Mouse (Mus musculus): ENCODE measurements around the gene Suz12. TPM values are rescaled to one million over a fixed set of nuclear protein-coding genes. Genes with fewer than 3 reads are reported as not detected.
A peak's percentile ranks its signal among the peaks of the same experiment; 100 is the strongest.
"Not testable (repeated sequence)": the region's sequence is repeated elsewhere in the genome, so short reads cannot be mapped to it uniquely, and the experiment has no call there.

Suz12 gene
- polyA plus RNA-seq, 1 experiment from 2014 or later, result 36.5 TPM

- H3K27ac ChIP-seq (ENCODE audit: low read depth, low read length), result no peak overlapping the region
- 0 out of 2 replicates have a peak, but pooled peaks cover 5% of the 10 kb centered on the region for H3K4me1 ChIP-seq (ENCODE audit: control insufficient read depth, insufficient read depth, low read length)
- no peak overlapping the region for H3K9ac ChIP-seq (ENCODE audit: low read depth, low read length)
- no peaks in the 10 kb centered on the region for H3K9me3 ChIP-seq (ENCODE audit: control insufficient read depth, low read length)
- ATAC-seq (ENCODE audit: low FRiP score, low TSS enrichment), result no peak
- no peaks in the 10 kb centered on the region for H3K36me3 ChIP-seq (ENCODE audit: control insufficient read depth, insufficient read depth, low read length)
- H3K4me2 ChIP-seq (replicated peaks; ENCODE audit: low read depth, low read length), result no peak overlapping the region
- no peaks in the 10 kb centered on the region for H3K27me3 ChIP-seq (ENCODE audit: control insufficient read depth, insufficient read depth, low read length)
- 39% methylated on average over 8 of the region's 8 CpGs for WGBS
- no peak overlapping the region for H3K4me3 ChIP-seq (ENCODE audit: low read length)
Measured at GRCm38 (mm10) chr11:79965896-79966295, 27.0 kb upstream of the Suz12 start.

- no peak for ATAC-seq (ENCODE audit: low FRiP score, low TSS enrichment)
- no peak overlapping the region for H3K27ac ChIP-seq (ENCODE audit: low read depth, low read length)
- no peaks in the 10 kb centered on the region for H3K4me1 ChIP-seq (ENCODE audit: control insufficient read depth, insufficient read depth, low read length)
- no peak overlapping the region for H3K4me2 ChIP-seq (replicated peaks; ENCODE audit: low read depth, low read length)
- H3K9ac ChIP-seq (ENCODE audit: low read depth, low read length), result no peak overlapping the region
- no peak overlapping the region for H3K4me3 ChIP-seq (ENCODE audit: low read length)
- H3K36me3 ChIP-seq (ENCODE audit: control insufficient read depth, insufficient read depth, low read length), result no peaks in the 10 kb centered on the region
- H3K9me3 ChIP-seq (ENCODE audit: control insufficient read depth, low read length), result no peaks in the 10 kb centered on the region
- peaks cover 2% of the 10 kb centered on the region; the same call in 1 of the 2 replicates for H3K27me3 ChIP-seq (ENCODE audit: control insufficient read depth, insufficient read depth, low read length)
- WGBS, result 65% methylated on average over 10 of the region's 10 CpGs
Measured at GRCm38 (mm10) chr11:79967752-79968151, 25.2 kb upstream of the Suz12 start.

GRCm38 (mm10) chr11:79973133-79973532 is 19.8 kb upstream of the Suz12 start:
- no peaks in the 10 kb centered on the region for H3K9me3 ChIP-seq (ENCODE audit: control insufficient read depth, low read length)
- H3K9ac ChIP-seq (ENCODE audit: low read depth, low read length), result no peak overlapping the region
- H3K27ac ChIP-seq (ENCODE audit: low read depth, low read length), result no peak overlapping the region
- peak overlapping the region; percentile 85 for H3K4me2 ChIP-seq (replicated peaks; ENCODE audit: low read depth, low read length)
- 13% methylated on average over 8 of the region's 8 CpGs for WGBS
- peaks cover 24% of the 10 kb centered on the region; the same call in 1 of the 2 replicates for H3K27me3 ChIP-seq (ENCODE audit: control insufficient read depth, insufficient read depth, low read length)
- peak overlapping the region; percentile 45 for H3K4me3 ChIP-seq (ENCODE audit: low read length)
- H3K36me3 ChIP-seq (ENCODE audit: control insufficient read depth, insufficient read depth, low read length), result no peaks in the 10 kb centered on the region
- no peak for ATAC-seq (ENCODE audit: low FRiP score, low TSS enrichment)
- 0 out of 2 replicates have a peak, but pooled peaks cover 3% of the 10 kb centered on the region for H3K4me1 ChIP-seq (ENCODE audit: control insufficient read depth, insufficient read depth, low read length)

GRCm38 (mm10) chr11:79973626-79974476 is 19.1 kb upstream of the Suz12 start:
- WGBS, result 1% methylated on average over 41 of the region's 41 CpGs
- 0 out of 2 replicates have a peak, but pooled peaks have one; percentile 39 for ATAC-seq (ENCODE audit: low FRiP score, low TSS enrichment)
- H3K36me3 ChIP-seq (ENCODE audit: control insufficient read depth, insufficient read depth, low read length), result no peaks in the 10 kb centered on the region
- H3K9ac ChIP-seq (ENCODE audit: low read depth, low read length), result peak overlapping the region; percentile 36
- no peaks in the 10 kb centered on the region for H3K9me3 ChIP-seq (ENCODE audit: control insufficient read depth, low read length)
- peak overlapping the region; percentile 85 for H3K4me2 ChIP-seq (replicated peaks; ENCODE audit: low read depth, low read length)
- H3K4me3 ChIP-seq (ENCODE audit: low read length), result peak overlapping the region; percentile 45
- peaks cover 24% of the 10 kb centered on the region; the same call in 1 of the 2 replicates for H3K27me3 ChIP-seq (ENCODE audit: control insufficient read depth, insufficient read depth, low read length)
- no peak overlapping the region for H3K27ac ChIP-seq (ENCODE audit: low read depth, low read length)
- H3K4me1 ChIP-seq (ENCODE audit: control insufficient read depth, insufficient read depth, low read length), result 0 out of 2 replicates have a peak, but pooled peaks cover 3% of the 10 kb centered on the region

- Histone ChIP-seq H3K27me3 (ENCODE audit: control insufficient read depth, insufficient read depth, low read length) (peaks cover 24% of the 10 kb centered on the region; the same call in 1 of the 2 replicates), H3K9ac (ENCODE audit: low read depth, low read length) (no peak overlapping the region), H3K4me2 (replicated peaks; ENCODE audit: low read depth, low read length) (no peak overlapping the region), H3K4me1 (ENCODE audit: control insufficient read depth, insufficient read depth, low read length) (0 out of 2 replicates have a peak, but pooled peaks cover 3% of the 10 kb centered on the region), H3K4me3 (ENCODE audit: low read length) (no peak overlapping the region), H3K36me3 (ENCODE audit: control insufficient read depth, insufficient read depth, low read length) (no peaks in the 10 kb centered on the region), H3K9me3 (ENCODE audit: control insufficient read depth, low read length) (no peaks in the 10 kb centered on the region), H3K27ac (ENCODE audit: low read depth, low read length) (no peak overlapping the region)
- WGBS, result 68% methylated on average over 2 of the region's 2 CpGs
- ATAC-seq (ENCODE audit: low FRiP score, low TSS enrichment), result no peak
Measured at GRCm38 (mm10) chr11:79975377-79975776, 17.5 kb upstream of the Suz12 start.

GRCm38 (mm10) chr11:79976222-79976621 is 16.7 kb upstream of the Suz12 start:
- ATAC-seq (ENCODE audit: low FRiP score, low TSS enrichment), result no peak
- H3K27ac ChIP-seq (ENCODE audit: low read depth, low read length), result no peak overlapping the region
- WGBS, result 94% methylated on average over 1 of the region's 1 CpGs
- no peak overlapping the region for H3K9ac ChIP-seq (ENCODE audit: low read depth, low read length)
- peaks cover 24% of the 10 kb centered on the region; the same call in 1 of the 2 replicates for H3K27me3 ChIP-seq (ENCODE audit: control insufficient read depth, insufficient read depth, low read length)
- no peak overlapping the region for H3K4me2 ChIP-seq (replicated peaks; ENCODE audit: low read depth, low read length)
- 0 out of 2 replicates have a peak, but pooled peaks cover 3% of the 10 kb centered on the region for H3K4me1 ChIP-seq (ENCODE audit: control insufficient read depth, insufficient read depth, low read length)
- no peaks in the 10 kb centered on the region for H3K9me3 ChIP-seq (ENCODE audit: control insufficient read depth, low read length)
- H3K36me3 ChIP-seq (ENCODE audit: control insufficient read depth, insufficient read depth, low read length), result no peaks in the 10 kb centered on the region
- H3K4me3 ChIP-seq (ENCODE audit: low read length), result no peak overlapping the region

- H3K4me2 ChIP-seq (replicated peaks; ENCODE audit: low read depth, low read length); H3K4me3 ChIP-seq (ENCODE audit: low read length); H3K27ac ChIP-seq (ENCODE audit: low read depth, low read length); H3K9me3 ChIP-seq (ENCODE audit: control insufficient read depth, low read length); H3K4me1 ChIP-seq (ENCODE audit: control insufficient read depth, insufficient read depth, low read length); ATAC-seq (ENCODE audit: low FRiP score, low TSS enrichment); H3K36me3 ChIP-seq (ENCODE audit: control insufficient read depth, insufficient read depth, low read length); H3K9ac ChIP-seq (ENCODE audit: low read depth, low read length): not testable (repeated sequence)
- WGBS, result 79% methylated on average over 6 of the region's 6 CpGs
- peaks cover 24% of the 10 kb centered on the region; the same call in 1 of the 2 replicates for H3K27me3 ChIP-seq (ENCODE audit: control insufficient read depth, insufficient read depth, low read length)
Measured at GRCm38 (mm10) chr11:79976645-79977044, 16.3 kb upstream of the Suz12 start.

GRCm38 (mm10) chr11:79977061-79977460 is 15.8 kb upstream of the Suz12 start:
- H3K27me3 ChIP-seq (ENCODE audit: control insufficient read depth, insufficient read depth, low read length), result peaks cover 24% of the 10 kb centered on the region; the same call in 1 of the 2 replicates
- not testable (repeated sequence) for ATAC-seq (ENCODE audit: low FRiP score, low TSS enrichment); H3K9me3 ChIP-seq (ENCODE audit: control insufficient read depth, low read length); H3K4me2 ChIP-seq (replicated peaks; ENCODE audit: low read depth, low read length); H3K9ac ChIP-seq (ENCODE audit: low read depth, low read length); H3K4me1 ChIP-seq (ENCODE audit: control insufficient read depth, insufficient read depth, low read length); H3K4me3 ChIP-seq (ENCODE audit: low read length); H3K27ac ChIP-seq (ENCODE audit: low read depth, low read length); H3K36me3 ChIP-seq (ENCODE audit: control insufficient read depth, insufficient read depth, low read length)
- WGBS, result 94% methylated on average over 14 of the region's 14 CpGs

GRCm38 (mm10) chr11:79977747-79978146 is 15.2 kb upstream of the Suz12 start:
- H3K27me3 ChIP-seq (ENCODE audit: control insufficient read depth, insufficient read depth, low read length), result peaks cover 21% of the 10 kb centered on the region; the same call in 1 of the 2 replicates
- H3K36me3 ChIP-seq (ENCODE audit: control insufficient read depth, insufficient read depth, low read length); ATAC-seq (ENCODE audit: low FRiP score, low TSS enrichment); H3K4me2 ChIP-seq (replicated peaks; ENCODE audit: low read depth, low read length); H3K4me3 ChIP-seq (ENCODE audit: low read length); H3K27ac ChIP-seq (ENCODE audit: low read depth, low read length); H3K4me1 ChIP-seq (ENCODE audit: control insufficient read depth, insufficient read depth, low read length); H3K9me3 ChIP-seq (ENCODE audit: control insufficient read depth, low read length); H3K9ac ChIP-seq (ENCODE audit: low read depth, low read length): not testable (repeated sequence)
- WGBS, result 96% methylated on average over 3 of the region's 4 CpGs

Measured in kidney, embryonic 14.5 days (tissue).